Mouse (Mus musculus): ENCODE measurements at regions not wholly inside any gene's neighbourhood (a gene's known extent, or its start where the extent isn't known, plus 50 kb on each side); places are given as distances from the start of the nearest gene placed in this dataset.

- no peak for DNase-seq (ENCODE audit: extremely low read depth, low read depth, low spot score)
Measured at GRCm38 (mm10) chr12:29180576-29180975, 347.6 kb upstream of the Myt1l start.

GRCm38 (mm10) chr12:29187619-29188018, 340.6 kb upstream of the Myt1l start:
- DNase-seq (ENCODE audit: extremely low read depth, low read depth, low spot score), result no peak

GRCm38 (mm10) chr12:29192391-29192790, 335.8 kb upstream of the Myt1l start:
- DNase-seq (ENCODE audit: extremely low read depth, low read depth, low spot score), result no peak

GRCm38 (mm10) chr12:29211946-29212345, 316.2 kb upstream of the Myt1l start:
- DNase-seq (ENCODE audit: extremely low read depth, low read depth, low spot score), result no peak

DNA sequence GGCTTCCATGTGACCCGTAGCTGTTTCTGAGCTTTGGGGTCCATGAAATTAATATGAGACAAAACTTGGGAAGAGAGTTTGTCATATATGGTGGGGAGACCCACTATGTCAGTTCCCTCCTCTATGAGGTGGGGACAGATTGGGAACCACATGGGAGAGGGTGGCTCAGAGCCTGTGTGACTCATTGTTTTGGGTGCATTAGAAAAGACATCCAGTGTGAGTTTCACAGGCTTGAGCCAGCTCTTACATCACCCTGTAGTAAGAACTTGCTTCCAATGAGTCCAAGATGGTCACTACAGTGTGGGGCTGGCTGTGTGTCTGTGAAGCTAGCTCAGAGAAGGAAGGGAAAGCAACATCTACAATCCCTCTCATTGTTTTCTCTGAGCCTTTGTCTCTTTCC, 314.6 kb upstream of the Myt1l start:
- DNase-seq (ENCODE audit: extremely low read depth, low read depth, low spot score), result no peak

DNA sequence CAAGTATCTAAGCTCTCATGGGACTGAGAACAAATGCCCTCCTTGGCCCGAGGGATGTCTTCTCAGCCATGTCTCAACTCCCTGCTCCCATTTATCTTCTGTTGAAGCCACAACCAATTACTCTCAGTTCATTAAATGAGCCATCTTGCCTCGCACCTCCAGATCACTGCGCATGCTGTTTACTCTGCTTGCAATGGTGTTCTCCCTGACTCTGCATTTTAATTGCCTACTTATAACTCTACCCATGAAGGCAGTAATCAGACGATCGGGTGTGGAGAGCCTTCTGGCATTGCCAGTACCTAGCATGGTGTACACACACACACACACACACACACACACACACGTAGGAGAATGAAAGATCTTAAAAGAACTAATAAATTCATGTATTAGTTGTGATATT, 306.1 kb upstream of the Myt1l start:
- no peak for DNase-seq (ENCODE audit: extremely low read depth, low read depth, low spot score)

- no peak for DNase-seq (ENCODE audit: extremely low read depth, low read depth, low spot score)
Measured at GRCm38 (mm10) chr12:29226001-29226400, 302.2 kb upstream of the Myt1l start.

GRCm38 (mm10) chr12:29232492-29233447, 295.4 kb upstream of the Myt1l start:
- DNase-seq (ENCODE audit: extremely low read depth, low read depth, low spot score), result no peak

DNA sequence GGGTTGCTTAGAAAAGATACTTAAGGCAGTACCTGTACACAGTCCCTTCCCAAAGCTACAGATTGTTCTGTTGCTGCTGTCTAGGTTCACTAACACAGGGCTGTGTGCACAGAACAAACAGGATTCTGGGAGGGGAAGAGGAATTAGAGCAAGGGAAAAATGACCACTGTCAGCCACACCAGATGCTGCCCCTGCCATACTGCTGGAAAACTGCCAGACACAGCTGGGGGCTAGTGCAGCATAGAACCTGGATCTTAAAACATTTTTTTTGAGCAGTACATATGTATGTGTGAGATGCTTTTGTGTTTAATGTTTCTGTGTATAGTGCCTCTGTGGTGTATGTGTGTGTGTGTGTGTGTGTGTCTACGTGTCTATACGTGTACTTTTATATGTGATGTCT, 291.7 kb upstream of the Myt1l start:
- no peak for DNase-seq (ENCODE audit: extremely low read depth, low read depth, low spot score)

DNA sequence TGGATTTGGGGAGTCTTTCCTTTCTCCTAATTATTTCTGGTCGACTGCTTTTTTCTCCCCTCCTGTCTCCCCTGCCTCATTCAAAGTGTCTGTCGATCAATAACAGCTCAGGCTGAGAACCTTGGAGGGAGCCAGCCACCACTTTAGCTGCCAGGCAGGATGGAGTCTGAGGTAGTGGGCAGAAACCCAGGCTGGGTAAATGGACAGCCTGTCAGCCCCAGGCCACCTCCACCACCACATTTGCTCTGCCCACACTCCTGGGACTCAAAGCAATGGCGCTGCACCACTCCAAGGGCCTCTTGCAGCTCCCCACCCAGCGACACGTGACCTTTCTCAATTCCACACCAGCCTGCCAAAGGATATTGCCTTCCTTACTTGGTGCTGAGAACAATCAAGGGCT, 290.7 kb upstream of the Myt1l start:
- no peak for DNase-seq (ENCODE audit: extremely low read depth, low read depth, low spot score)

DNA sequence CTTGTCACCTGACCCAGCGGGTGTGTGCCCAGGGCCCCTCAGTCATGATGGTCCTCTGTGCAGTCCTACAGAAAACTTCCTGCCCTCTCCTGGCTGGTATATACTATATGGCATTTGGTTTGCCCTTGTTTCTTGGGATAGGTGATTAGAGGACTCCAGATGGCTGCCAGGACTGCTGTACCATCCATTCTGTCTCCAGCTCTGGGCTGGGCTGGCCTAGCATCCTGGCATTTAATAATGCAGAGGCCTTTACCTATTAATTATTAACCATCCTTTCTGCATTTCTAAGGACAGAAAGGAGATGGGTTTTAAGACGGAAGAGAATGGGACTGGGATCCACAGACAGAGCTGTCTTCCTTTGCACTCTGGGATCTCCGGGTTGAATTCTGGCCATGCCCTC, 288.7 kb upstream of the Myt1l start:
- DNase-seq (ENCODE audit: extremely low read depth, low read depth, low spot score), result no peak

DNA sequence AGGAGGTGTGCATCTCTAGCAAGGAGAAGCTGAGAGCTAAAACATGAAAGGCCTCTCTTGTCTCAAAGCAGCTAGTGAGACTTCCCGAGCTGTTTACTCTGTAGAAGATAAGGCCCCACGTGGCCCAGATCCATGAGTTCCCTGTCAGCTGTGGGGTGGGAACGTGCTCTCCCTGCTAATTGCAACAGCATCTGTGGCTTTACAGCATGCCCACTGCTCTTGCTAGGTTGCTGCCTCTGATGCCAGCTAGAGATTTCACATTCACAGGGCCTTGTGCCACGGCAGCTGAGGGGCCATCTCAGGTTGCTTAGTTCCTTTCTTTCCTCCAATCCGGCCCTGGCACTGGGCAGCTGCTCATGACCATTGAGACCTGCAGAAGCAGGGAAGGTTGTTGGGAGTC, 288.2 kb upstream of the Myt1l start:
- DNase-seq (ENCODE audit: extremely low read depth, low read depth, low spot score), result no peak

DNA sequence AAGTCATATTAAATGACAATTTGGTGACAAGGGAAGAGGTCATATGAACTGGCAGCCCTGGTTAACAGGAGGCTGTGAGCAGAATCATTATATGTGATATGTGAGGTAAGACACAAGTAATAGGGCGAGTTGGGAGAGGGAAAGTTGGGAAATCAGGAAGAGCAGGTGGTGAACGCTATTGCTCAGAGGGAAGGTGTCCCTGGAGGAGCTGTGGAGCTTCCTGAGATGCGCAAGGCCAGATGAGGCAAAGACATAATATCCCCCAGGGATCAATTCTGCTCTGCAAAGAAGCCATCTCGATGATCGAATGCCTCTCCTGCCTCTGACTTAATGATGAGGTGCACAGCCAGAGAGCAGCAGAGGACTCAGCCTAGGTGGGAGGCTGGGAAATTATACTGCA, 285.1 kb upstream of the Myt1l start:
- no peak for DNase-seq (ENCODE audit: extremely low read depth, low read depth, low spot score)

DNA sequence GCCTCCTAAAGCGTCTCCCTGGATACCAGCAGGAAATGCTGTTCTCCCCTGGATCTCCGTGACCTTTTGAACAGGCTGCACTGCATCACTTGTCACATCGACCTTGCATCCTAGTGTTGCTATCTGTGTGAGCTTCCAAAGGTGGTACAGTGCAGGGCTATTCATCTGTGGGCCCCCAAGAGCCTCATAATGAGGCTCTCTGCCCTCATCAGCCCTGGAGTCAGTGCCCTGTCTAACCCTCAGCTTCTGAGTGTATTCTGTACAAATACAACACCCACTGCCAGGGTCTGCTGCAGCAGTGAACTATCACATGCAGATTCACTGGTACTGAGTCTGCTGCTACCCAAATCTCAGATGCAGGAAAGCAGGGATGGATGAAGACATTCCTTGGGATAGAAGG, 282.1 kb upstream of the Myt1l start:
- no peak for DNase-seq (ENCODE audit: extremely low read depth, low read depth, low spot score)

DNA sequence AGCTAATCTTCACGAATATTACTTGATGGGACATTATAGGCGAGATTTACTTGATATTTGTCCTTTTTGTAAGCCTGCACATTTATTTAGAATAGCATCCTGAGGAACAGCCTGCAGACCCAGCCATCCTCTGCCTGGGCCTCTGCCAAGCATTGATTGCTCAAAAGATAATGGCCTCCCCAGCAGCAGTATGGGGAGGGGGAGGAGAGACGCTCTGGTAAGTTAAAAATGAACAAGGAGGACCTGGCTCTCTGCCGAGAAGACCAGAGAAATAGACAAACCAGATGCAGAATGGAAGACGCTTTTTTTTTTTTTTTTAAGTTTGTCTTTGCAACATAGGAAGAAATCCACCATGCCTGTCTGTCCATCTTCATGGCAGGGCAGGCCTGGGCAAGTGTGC, 280.8 kb upstream of the Myt1l start:
- no peak for DNase-seq (ENCODE audit: extremely low read depth, low read depth, low spot score)

GRCm38 (mm10) chr12:29248459-29248858, 279.7 kb upstream of the Myt1l start:
- no peak for DNase-seq (ENCODE audit: extremely low read depth, low read depth, low spot score)

- DNase-seq (ENCODE audit: extremely low read depth, low read depth, low spot score), result no peak
Measured at GRCm38 (mm10) chr12:29256103-29256502, 272.1 kb upstream of the Myt1l start.

DNA sequence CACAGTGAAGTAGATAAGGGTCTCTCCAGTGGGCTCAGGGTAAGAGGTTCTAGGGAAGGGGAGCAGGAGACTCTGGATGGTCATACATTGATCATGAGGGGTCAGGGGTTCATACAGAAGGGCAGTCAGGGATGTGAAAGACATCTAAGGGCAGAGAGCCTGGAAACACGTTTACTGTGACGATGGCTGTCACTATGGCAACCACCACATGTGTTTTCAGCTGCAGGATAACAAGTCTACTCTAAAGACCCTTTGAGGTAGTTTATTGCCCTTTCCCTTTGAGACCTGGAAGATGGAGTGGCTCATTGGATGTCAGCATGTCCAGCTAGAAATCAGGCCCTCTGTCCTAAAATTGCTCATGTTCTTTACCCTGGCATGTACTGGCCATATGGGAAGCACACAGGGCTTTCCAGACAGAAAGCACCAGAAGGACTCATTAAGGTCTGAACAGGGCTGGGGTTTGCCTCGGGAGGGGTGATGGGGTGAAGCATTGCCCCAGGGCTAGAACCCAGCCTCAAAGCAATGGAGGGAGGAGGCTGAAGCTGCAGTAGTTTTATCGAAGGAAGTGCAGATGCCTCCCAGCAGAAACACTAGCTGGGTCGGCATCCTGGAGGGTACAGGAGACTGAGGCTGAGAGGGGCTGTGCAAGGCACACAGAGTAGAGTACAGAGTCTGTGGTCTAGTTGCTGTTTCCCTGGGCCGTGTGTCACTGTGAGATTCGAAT, 271.0 kb upstream of the Myt1l start:
- DNase-seq (ENCODE audit: extremely low read depth, low read depth, low spot score), result no peak

DNA sequence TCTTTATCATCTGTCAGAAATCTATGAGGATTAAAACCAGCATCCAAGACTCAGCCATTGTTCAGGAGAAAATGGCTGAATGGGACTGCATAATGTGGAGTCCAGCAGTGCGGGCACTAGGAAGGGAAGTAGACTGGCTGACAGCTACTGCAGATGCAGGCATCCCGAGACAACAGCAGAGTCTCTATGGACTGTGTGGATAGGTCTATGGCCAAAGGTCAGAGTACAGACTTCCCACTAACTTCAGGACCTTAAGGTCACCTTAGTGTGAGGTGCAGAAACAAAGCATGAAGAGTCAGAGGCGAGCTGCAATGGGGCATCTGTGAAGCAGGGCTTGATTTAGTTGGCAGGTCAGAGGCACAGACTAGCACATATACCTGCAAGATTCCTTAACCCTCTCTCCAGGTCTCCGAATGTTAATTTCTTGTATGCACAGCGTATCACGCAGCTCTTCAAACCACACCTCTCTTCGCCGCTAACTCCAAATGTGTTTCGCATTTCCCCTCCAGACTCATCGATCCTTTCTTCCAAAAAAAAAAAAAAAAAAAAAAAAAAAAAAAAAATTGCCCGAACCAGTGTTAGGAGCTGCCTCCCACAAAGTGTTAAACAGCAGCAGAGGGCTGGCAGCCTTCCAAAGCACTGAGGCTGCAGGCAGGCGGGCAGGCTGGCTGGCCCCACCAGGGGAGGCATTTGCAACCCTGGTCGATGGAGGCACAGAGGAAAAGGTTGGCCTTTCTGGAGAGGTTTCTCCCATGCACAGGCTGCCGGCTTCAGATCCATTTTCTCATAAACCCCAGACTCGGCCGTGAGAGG, 270.2 kb upstream of the Myt1l start:
- no peak for DNase-seq (ENCODE audit: extremely low read depth, low read depth, low spot score)

DNA sequence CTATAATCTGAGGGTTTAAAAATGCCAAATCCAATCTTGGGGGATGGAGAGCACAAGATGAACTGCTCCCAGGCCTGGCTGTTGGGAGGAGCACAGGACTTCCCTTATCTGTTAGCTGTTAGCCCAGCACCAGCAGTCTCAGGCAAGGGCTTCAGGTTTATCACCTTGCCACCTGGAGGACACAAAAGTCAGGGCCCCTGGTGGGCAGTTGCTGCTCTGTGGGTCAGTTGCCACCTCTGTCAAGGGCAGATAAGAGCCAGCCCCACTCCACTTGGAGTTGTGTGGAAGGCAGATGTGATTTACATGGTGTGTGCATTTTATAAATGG, 269.7 kb upstream of the Myt1l start:
- DNase-seq (ENCODE audit: extremely low read depth, low read depth, low spot score), result no peak

GRCm38 (mm10) chr12:29258966-29259365, 269.2 kb upstream of the Myt1l start:
- no peak for DNase-seq (ENCODE audit: extremely low read depth, low read depth, low spot score)

DNA sequence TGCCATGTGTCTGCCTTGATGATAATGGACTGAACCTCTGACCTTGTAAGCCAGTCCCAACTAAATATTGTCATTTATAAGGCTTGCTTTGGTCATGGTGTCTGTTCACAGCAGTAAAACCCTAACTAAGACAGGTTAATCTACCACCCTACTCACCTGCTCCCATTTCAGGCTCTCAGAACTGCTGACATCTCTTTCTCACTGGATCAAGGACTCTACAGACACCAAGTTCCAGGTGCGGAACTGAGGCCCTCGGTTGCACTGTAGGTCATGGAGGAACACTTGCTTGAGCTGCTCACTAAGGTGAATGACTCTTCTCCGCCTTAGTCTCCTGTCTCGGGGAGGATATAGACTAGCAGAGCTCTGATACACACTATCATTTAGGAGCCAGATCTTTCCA, 254.0 kb upstream of the Myt1l start:
- no peak for DNase-seq (ENCODE audit: extremely low read depth, low read depth, low spot score)

Measured in fat pad, adult 2 months (tissue).